Mouse (Mus musculus) lung, adult 2 months (tissue): Measurements from ENCODE around the gene Mtrf1. TPM values are rescaled to one million over a fixed set of nuclear protein-coding genes. Genes with fewer than 3 reads are reported as not detected.
"Not testable (repeated sequence)": the region's sequence is repeated elsewhere in the genome, so short reads cannot be mapped to it uniquely, and the experiment has no call there.

ENCODE experiments used
- DNase-seq: peaks from one replicate; pipeline ENCODE4 v3.0.0; 2022
- H3K4me1 ChIP-seq: fragments of 200-500 bp; 2 replicates; pipeline ENCODE4 v1.6.1; 2011; ENCODE audit warnings: low read length; ENCODE audit not compliant: control insufficient read depth, insufficient read depth
- H3K4me3 ChIP-seq: fragments of 200-500 bp; replicated peaks from 2 replicates; pipeline ENCODE3; 2011; ENCODE audit warnings: low read depth, mild to moderate bottlenecking, control low read depth, low read length; ENCODE audit errors: extremely low read depth
- CTCF ChIP-seq: fragments of 200-500 bp; IDR thresholded peaks from 2 replicates; pipeline ENCODE4 v1.5.1; 2011; ENCODE audit warnings: mild to moderate bottlenecking, low read length, control low read depth; ENCODE audit not compliant: insufficient read depth
- POLR2A ChIP-seq: fragments of 200-500 bp; IDR thresholded peaks from 2 replicates; pipeline ENCODE4 v1.6.1; 2011; ENCODE audit warnings: low read depth, mild to moderate bottlenecking, control low read depth, low read length, borderline replicate concordance; ENCODE audit errors: extremely low read depth
- WGBS: fragments of 180-500 bp; shearing (Covaris S2); methylation state at CpG from one replicate; pipeline ENCODE4 v1.1.7; 2018; 5-methylcytosine and 5-hydroxymethylcytosine counted together
- polyA plus RNA-seq: library from polyadenylated mRNA; depleted of rRNA; stranded (reverse); fragments of >200 nt; gene quantifications from 2 replicates; pipeline ENCODE4 v1.2.3, GENCODE M21; 2012; rRNA removed

Mtrf1 gene
- polyA plus RNA-seq, 1 experiment = 2.0 TPM

DNA sequence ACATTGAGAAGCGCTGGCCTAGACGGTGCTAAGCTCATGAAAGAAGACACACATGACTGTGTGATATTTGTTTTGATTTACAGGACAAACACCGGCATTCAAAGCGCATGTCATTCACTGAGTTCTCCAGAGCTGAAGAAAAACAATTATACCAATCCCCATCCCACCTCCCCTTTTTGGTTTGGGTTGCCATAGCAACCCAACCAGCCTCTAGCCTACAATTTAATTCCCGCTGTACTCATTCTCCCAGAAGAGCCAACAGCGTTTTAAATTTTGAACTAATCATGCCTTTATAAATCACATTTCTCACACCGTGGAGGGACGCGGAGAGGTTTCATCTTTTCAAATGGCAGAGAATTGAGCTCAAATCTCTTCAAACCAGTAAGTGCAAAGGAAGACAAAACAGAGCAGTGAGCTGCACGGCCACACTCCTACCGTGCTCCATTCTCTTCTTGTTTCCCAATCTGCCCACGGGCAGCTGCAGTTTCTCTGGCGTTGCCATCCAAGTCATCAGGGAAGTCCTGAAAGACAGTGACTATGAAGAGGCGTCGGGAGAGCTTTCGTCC lies 47.6 kb downstream of the Mtrf1 start:
- no peak overlapping the region for H3K4me3 ChIP-seq
- no peak for DNase-seq
- TF ChIP-seq CTCF = no peak
- TF ChIP-seq POLR2A = no peak
- WGBS = 70% methylated on average over 16 of the region's 16 CpGs
- peaks cover 2% of the 10 kb centered on the region; the same call in 1 of the 2 replicates for H3K4me1 ChIP-seq

DNA sequence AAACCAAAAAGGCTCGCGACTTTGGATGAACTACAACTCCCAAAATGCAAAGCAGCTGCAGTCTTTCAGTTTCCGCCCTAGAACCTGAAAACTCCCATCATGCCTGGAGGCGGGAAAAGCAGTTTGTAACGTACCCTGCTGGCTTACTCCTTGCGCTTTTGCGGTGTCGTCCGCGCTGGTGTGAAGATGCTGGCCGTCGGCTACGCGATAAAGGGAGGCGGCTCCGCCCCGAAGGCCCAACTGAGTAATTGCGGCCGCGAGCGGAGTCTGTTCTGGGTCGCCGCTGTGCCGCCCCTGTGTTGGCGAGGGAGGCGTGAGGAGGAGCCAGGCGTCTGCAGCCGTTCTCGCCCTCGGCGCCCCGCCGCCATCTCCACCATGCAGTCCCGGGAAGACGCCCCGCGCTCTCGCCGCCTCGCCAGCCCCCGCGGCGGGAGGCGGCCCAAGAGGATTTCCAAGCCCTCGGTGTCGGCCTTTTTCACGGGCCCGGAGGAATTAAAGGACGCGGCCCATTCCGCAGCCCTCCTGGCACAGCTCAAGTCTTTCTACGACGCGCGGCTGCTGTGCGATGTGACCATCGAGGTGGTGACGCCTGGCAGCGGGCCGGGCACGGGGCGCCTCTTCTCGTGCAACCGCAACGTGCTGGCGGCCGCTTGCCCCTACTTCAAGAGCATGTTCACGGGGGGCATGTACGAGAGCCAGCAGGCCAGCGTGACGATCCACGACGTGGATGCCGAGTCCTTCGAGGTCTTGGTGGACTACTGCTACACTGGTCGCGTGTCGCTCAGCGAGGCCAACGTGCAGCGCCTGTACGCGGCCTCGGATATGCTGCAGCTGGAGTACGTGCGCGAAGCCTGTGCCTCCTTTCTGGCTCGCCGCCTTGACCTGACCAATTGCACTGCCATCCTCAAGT lies 54.4 kb downstream of the Mtrf1 start, which contains the start of gene Kbtbd6:
Gene Kbtbd6, plus strand, starts transcription at position 155 of the 910 bp plus-strand sequence.
- WGBS = 14% methylated on average over 40 of the region's 89 CpGs

DNA sequence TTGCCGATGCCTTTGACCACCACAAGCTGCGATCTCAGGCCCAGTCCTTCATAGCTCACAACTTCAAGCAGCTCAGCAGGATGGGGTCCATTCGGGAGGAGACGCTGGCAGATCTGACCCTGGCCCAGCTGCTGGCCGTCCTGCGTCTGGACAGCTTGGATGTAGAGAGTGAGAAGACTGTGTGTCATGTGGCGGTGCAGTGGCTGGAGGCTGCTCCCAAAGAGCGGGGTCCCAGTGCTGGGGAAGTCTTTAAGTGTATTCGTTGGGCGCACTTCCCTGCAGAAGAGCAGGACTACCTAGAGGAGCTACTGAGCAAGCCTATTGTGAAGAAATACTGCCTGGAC lies 55.0 kb downstream of the Mtrf1 start:
- H3K4me3 ChIP-seq, H3K4me1 ChIP-seq, DNase-seq: not testable (repeated sequence)
- WGBS = 94% methylated on average over 8 of the region's 10 CpGs

More for the DNA sequence above, 54.4 kb downstream of the Mtrf1 start, which contains the start of gene Kbtbd6:
- H3K4me1 ChIP-seq = not testable (repeated sequence)
- peak within 1 kb of the TSS; percentile 98 for H3K4me3 ChIP-seq
- DNase-seq = peak; percentile 68

DNA sequence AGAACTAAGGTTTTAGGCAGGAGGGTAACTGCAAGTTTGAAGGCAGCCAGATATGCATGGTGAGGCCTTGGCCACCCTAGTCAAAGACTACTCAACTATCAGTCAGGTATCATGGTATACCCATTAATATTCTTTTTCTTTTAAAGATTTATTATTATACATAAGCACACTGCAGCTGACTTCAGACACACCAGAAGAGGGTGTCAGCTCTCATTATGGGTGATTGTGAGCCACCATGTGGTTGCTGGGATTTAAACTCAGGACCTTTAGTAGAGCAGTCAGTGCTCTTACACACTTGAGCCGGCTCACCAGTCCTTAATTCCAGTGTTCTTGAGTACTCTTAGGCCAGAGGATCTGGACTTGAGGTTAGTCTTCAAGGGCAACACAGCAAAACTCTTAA lies 62.8 kb downstream of the Mtrf1 start:
- TF ChIP-seq POLR2A = no peak
- TF ChIP-seq CTCF = no peak
- DNase-seq = no peak
- WGBS = 79% methylated on average over 1 of the region's 1 CpGs

DNA sequence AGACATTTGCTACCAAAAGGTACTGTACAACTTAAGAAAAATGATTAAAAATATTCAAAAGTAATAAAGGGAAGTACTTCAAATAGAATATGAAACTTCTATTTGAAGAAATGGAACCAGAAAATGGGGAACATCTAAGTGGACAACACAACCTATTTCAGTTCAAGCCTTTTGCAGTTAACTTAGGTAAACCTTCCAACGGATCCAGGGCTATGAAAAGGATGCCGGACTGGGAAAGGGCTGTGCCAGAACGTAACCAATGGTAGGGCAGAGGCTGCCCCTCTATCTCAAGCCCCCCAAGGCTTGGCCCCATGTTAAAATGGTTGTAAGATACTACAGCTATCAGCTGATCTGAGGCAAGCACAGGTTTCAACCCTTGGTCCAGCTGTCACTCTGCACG lies 63.4 kb downstream of the Mtrf1 start:
- Histone ChIP-seq H3K4me3 (no peak overlapping the region), H3K4me1 (no peaks in the 10 kb centered on the region)
- WGBS = 89% methylated on average over 4 of the region's 4 CpGs
- TF ChIP-seq CTCF (no peak), POLR2A (no peak)
- DNase-seq = no peak

More for the DNA sequence above, 62.8 kb downstream of the Mtrf1 start:
- H3K4me1 ChIP-seq = no peaks in the 10 kb centered on the region
- no peak overlapping the region for H3K4me3 ChIP-seq

DNA sequence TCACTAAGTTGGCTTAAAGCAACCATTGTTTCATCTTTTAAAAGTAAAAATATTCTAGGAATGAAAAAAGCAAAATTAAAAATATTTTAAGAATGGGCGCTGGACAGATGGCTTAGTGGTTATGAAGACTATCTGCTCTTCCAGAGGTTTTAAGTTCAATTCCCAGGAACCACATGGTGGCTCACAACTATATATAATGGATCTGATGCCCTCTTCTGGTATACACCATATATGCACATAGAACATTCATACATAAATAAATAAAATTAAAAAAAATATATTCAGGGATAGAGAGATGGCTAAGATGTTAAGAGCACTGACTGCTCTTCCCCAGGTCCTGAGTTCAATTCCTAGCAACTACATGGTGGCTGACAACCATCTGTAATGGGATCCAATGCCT lies 68.1 kb downstream of the Mtrf1 start:
- 83% methylated on average over 1 of the region's 1 CpGs for WGBS
- DNase-seq = no peak
- H3K4me3 ChIP-seq = no peak overlapping the region
- H3K4me1 ChIP-seq = no peaks in the 10 kb centered on the region
- TF ChIP-seq POLR2A (no peak), CTCF (no peak)

DNA sequence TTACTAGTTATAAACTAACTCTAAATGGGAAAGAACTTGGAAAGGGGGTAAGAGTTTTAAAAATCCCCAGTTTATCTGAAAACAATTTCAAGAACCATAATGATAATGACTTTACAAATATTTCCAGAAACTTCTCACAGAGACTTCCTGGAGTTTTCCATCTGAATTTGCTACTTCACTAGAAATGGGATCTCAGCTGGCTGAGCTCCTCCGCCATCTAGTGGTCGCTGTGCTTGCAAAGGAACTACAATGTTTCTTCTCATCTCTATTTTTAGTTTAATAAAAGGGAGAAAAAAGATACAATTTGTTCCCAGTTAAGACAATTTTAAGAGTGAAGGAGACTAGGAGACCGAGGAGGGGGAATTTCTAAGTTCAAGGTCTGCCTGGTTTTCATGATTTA lies 70.0 kb downstream of the Mtrf1 start:
- WGBS = 16% methylated on average over 3 of the region's 3 CpGs
- DNase-seq = no peak
- TF ChIP-seq POLR2A (no peak), CTCF (peak; percentile 79)
- no peak overlapping the region for H3K4me3 ChIP-seq
- H3K4me1 ChIP-seq = no peaks in the 10 kb centered on the region

Other genes with a start within 250 kb of the Mtrf1 start
- gene Zfp957, start 150.4 kb upstream of the Mtrf1 start, polyA plus RNA-seq = not detected in 2 replicates
- gene Rgcc, start 96.1 kb upstream of the Mtrf1 start, polyA plus RNA-seq = 279 and 648 TPM in 2 replicates
- 2.0 and 2.1 TPM in 2 replicates for gene Naa16, start 7.0 kb upstream of the Mtrf1 start, polyA plus RNA-seq
- 6.8 and 6.9 TPM in 2 replicates for gene Kbtbd7, start 28.7 kb downstream of the Mtrf1 start, polyA plus RNA-seq
- gene Kbtbd6, start 54.1 kb downstream of the Mtrf1 start, polyA plus RNA-seq = 0.06 and 0.17 TPM in 2 replicates
- gene Elf1, start 83.4 kb downstream of the Mtrf1 start, polyA plus RNA-seq = 16.9 and 20.9 TPM in 2 replicates
- gene Wbp4, start 83.7 kb downstream of the Mtrf1 start, polyA plus RNA-seq = 6.5 and 6.6 TPM in 2 replicates
- 4.2 and 7.7 TPM in 2 replicates for gene Sugt1, start 189.9 kb downstream of the Mtrf1 start, polyA plus RNA-seq